Mouse (Mus musculus): Measurements from ENCODE around the gene C1qtnf5. TPM values are rescaled to one million over a fixed set of nuclear protein-coding genes. Genes with fewer than 3 reads are reported as not detected.
"Not testable (repeated sequence)": the region's sequence is repeated elsewhere in the genome, so short reads cannot be mapped to it uniquely, and the experiment has no call there.

Gene C1qtnf5
- polyA plus RNA-seq, 1 experiment from 2014 or later = 0.50 TPM

DNA sequence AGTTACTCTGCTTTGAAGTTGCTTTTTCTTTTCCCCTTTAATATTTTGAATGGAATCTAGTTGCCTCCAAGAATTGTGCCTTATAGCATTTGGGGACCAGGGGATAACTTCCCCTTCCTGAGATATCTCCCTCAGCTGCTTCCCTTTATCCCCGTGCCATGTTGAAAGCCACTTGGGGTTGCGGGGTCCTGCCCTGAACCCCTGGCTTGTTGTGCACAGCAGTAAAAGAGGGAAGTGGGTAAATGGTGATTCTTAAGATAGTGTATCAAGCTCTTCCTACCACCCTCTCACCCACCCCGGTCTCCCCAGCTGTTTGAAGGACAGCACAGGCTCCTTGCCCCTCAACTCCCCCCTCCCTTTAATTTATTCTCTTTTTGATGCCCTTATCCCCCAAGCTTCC, 12.3 kb upstream of the C1qtnf5 start:
- H3K4me1 ChIP-seq = peaks cover 38% of the 10 kb centered on the region
- H3K27me3 ChIP-seq (ENCODE audit: insufficient read depth, poor library complexity, severe bottlenecking) = no peaks in the 10 kb centered on the region
- no peaks in the 10 kb centered on the region for H3K9me3 ChIP-seq
- peaks cover 44% of the 10 kb centered on the region for H3K36me3 ChIP-seq
- 82% methylated on average over 3 of the region's 3 CpGs for WGBS
- DNase-seq (ENCODE audit: low spot score) = no peak
- no peak overlapping the region for H3K4me3 ChIP-seq
- no peak overlapping the region for H3K27ac ChIP-seq

DNA sequence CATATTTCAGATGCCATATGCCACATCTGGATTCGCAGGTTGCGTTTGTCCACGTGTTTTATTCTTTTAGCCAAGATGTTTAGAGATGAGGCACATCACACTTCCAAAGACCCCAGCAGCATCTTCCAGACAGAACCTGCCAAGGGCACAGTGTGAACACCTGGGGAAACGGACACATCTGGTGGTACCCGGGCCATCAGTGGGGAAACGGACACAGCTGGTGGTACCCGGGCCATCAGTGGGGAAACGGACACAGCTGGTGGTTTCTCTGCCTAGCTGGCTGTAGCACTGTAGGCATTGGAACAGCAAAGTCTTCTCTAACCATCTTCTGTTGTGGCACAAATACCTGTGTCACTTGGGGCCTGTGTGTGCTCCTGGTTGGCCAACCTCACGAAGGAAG, 11.3 kb upstream of the C1qtnf5 start:
- DNase-seq (ENCODE audit: low spot score) = no peak
- no peak overlapping the region for H3K4me3 ChIP-seq
- no peaks in the 10 kb centered on the region for H3K9me3 ChIP-seq
- 88% methylated on average over 9 of the region's 9 CpGs for WGBS
- H3K4me1 ChIP-seq = peaks cover 33% of the 10 kb centered on the region
- H3K27me3 ChIP-seq (ENCODE audit: insufficient read depth, poor library complexity, severe bottlenecking) = no peaks in the 10 kb centered on the region
- H3K36me3 ChIP-seq = peaks cover 34% of the 10 kb centered on the region
- peak overlapping the region; percentile 87; the same call in 1 of the 2 replicates for H3K27ac ChIP-seq

DNA sequence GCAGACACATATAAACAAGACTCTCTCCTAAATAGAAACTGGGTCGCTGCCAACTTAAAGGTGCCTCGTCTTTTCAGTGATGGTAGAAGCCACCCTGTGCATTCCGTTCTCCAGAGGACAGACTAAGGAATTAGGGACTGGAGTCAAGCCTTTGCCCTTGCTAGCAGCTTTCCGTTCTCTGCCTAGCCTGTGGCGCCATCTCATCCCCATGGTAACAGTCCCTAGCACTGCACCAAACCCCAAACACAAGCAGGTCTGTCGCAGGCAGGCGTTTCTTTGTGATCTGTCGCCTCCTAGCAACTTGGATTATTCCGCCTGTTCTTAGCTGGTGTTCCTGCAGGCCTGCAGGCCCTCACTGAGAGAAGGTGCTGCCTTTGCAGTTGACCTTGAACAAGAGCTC, 10.5 kb upstream of the C1qtnf5 start:
- no peaks in the 10 kb centered on the region for H3K9me3 ChIP-seq
- WGBS = 32% methylated on average over 9 of the region's 9 CpGs
- no peak overlapping the region for H3K4me3 ChIP-seq
- peaks cover 27% of the 10 kb centered on the region for H3K36me3 ChIP-seq
- peak; percentile 93 for DNase-seq (ENCODE audit: low spot score)
- no peaks in the 10 kb centered on the region for H3K27me3 ChIP-seq (ENCODE audit: insufficient read depth, poor library complexity, severe bottlenecking)
- H3K27ac ChIP-seq = peak overlapping the region; percentile 87
- H3K4me1 ChIP-seq = peaks cover 33% of the 10 kb centered on the region

DNA sequence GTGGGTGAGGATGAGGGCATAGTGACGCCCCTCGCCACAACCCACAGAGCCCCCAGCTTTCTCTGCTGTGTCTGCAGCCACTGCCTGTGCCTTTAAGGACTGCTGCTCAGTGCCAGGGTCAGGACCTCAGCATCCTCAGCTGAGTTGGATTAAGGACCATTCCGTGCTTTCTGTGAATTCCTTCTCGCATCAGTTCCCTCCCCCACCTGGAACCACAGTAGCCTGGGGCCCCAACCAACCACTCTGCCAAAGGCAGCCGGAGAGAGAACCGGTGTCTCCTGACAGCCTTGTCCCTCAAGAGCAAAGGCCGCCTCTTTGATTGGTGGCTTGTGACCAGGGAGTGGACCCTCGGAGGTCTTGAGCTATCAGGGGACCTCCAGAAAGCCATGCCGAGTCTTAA, 5.6 kb upstream of the C1qtnf5 start, which contains the start of gene Mfrp:
TSS of gene Mfrp (plus strand) at position 240 of the 400 bp plus-strand sequence.
- Histone ChIP-seq H3K4me3 (no peak within 1 kb of the TSS), H3K27me3 (ENCODE audit: insufficient read depth, poor library complexity, severe bottlenecking) (no peaks in the 10 kb centered on the region), H3K4me1 (peaks cover 24% of the 10 kb centered on the region), H3K27ac (no peak within 1 kb of the TSS), H3K36me3 (peaks cover 22% of the 10 kb centered on the region), H3K9me3 (no peaks in the 10 kb centered on the region)
- no peak for DNase-seq (ENCODE audit: low spot score)
- 74% methylated on average over 9 of the region's 9 CpGs for WGBS

DNA sequence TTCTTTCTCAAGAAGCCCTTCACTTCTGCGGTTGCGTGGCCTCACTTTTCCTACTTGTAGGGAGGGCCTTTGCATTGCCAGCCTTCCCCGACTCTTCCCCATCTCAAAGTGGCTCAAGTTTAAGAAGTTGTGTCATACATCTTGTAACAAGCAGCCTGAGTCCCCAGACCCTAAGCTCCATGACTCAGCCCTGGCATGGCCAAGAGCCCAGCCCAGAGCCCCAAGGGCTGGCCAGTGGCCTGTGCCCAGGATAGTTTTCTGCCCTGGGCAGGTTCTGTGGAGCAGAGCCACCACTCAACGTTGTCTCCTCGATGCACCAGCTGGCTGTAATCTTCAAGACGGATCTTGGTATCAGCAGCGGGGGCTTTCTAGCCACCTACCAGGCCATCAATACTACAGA, 2.2 kb upstream of the C1qtnf5 start:
- Histone ChIP-seq H3K27ac (no peak overlapping the region), H3K36me3 (peaks cover 35% of the 10 kb centered on the region), H3K27me3 (ENCODE audit: insufficient read depth, poor library complexity, severe bottlenecking) (no peaks in the 10 kb centered on the region), H3K4me1 (peaks cover 47% of the 10 kb centered on the region), H3K4me3 (no peak overlapping the region), H3K9me3 (no peaks in the 10 kb centered on the region)
- whole genome bisulfite sequencing = 87% methylated on average over 7 of the region's 7 CpGs
- DNase-seq (ENCODE audit: low spot score) = no peak

DNA sequence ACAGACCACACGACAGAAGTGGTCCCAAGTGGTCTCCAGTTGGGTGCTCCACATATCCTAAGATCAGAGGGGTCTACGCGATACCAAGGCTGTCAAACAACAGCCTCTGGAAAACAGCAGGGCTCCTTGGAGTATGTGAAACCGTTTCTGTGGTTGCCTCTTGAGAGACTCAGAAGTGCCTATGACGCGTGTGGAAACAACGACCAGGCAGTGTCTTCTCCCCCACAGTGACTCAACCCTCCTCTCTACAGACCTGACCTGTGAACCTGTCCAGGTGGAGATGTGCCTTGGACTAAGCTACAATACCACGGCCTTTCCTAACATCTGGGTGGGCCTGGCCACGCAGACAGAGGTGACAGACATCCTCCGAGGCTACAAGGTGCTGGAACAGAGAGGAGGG, 1.3 kb upstream of the C1qtnf5 start:
- no peaks in the 10 kb centered on the region for H3K9me3 ChIP-seq
- peaks cover 54% of the 10 kb centered on the region for H3K4me1 ChIP-seq
- no peaks in the 10 kb centered on the region for H3K27me3 ChIP-seq (ENCODE audit: insufficient read depth, poor library complexity, severe bottlenecking)
- 80% methylated on average over 10 of the region's 10 CpGs for whole genome bisulfite sequencing
- H3K36me3 ChIP-seq = peaks cover 37% of the 10 kb centered on the region
- no peak overlapping the region for H3K27ac ChIP-seq
- no peak overlapping the region for H3K4me3 ChIP-seq
- no peak for DNase-seq (ENCODE audit: low spot score)

DNA sequence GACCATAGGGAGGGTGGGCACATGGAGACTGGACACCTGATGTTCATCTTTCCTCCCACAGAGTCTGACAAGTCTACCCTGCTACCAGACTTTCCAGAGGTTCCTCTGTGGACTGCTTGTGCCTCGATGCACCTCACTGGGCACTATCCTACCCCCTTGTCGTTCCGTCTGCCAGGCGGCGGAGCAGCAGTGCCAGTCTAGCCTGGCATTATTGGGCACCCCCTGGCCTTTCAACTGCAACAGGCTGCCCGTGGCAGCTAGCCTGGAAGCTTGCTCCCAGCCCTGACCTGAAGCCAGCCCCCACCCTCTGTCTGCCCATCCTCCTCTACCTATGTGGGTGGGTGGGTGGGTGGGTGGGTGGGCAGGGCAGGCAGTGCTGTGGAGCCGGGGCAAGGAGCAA, 863 bp upstream of the C1qtnf5 start:
- no peak for DNase-seq (ENCODE audit: low spot score)
- WGBS = 95% methylated on average over 7 of the region's 7 CpGs
- H3K4me1 ChIP-seq = peaks cover 54% of the 10 kb centered on the region
- peaks cover 37% of the 10 kb centered on the region for H3K36me3 ChIP-seq
- H3K27me3 ChIP-seq (ENCODE audit: insufficient read depth, poor library complexity, severe bottlenecking) = no peaks in the 10 kb centered on the region
- no peak overlapping the region for H3K4me3 ChIP-seq
- H3K9me3 ChIP-seq = no peaks in the 10 kb centered on the region
- H3K27ac ChIP-seq = no peak overlapping the region

DNA sequence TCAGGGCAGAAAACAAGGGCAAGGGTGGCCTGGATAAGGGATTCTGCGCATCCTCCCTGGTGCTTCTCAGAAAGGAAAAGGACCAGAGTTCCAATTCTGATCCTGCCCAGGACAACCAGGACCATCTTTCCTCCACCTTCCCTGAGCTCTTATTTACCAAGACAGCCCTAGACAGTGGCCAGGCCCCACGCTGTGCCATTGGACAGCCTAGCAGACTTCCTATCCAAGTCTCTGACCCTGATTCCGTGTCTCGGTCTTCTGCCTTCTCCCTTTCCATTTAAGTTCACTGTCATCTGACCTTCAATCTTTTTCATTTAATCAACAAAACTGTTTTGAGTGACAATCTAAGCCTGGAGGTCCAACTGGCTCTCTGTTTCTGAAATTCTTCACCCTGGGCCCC, 449 bp upstream of the C1qtnf5 start:
- Histone ChIP-seq H3K9me3 (no peaks in the 10 kb centered on the region), H3K27ac (0 out of 2 replicates have a peak overlapping the region, but pooled peaks have one; percentile 67), H3K27me3 (ENCODE audit: insufficient read depth, poor library complexity, severe bottlenecking) (no peaks in the 10 kb centered on the region), H3K36me3 (peaks cover 37% of the 10 kb centered on the region), H3K4me3 (no peak overlapping the region), H3K4me1 (peaks cover 56% of the 10 kb centered on the region)
- no peak for DNase-seq (ENCODE audit: low spot score)
- WGBS = 82% methylated on average over 4 of the region's 4 CpGs

DNA sequence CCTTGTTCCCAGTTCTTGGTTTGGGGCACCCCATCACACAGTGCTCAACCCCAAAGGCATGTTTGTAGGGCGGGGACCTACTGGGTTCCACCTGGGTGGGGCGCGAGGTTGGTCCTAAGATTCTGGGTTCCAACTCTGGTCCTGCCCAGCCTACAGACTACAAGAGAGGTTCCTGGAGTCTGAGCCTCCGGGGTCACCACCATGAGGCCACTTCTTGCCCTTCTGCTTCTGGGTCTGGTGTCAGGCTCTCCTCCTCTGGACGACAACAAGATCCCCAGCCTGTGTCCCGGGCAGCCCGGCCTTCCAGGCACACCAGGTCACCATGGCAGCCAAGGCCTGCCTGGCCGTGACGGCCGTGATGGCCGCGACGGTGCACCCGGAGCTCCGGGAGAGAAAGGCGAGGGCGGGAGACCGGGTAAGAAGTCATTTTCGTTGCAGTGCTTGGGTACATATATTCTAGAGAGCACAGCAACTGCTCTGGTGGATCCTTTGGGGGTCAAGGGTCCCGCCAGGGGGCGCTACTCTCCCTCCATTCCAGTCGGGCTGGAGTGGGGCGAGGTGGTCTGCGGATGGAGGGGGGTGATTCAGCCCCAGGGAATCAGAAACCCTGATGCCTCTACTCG, 623 bp downstream of the C1qtnf5 start:
- no peaks in the 10 kb centered on the region for H3K9me3 ChIP-seq
- 32% methylated on average over 25 of the region's 25 CpGs for WGBS
- no peak for DNase-seq (ENCODE audit: low spot score)
- no peaks in the 10 kb centered on the region for H3K27me3 ChIP-seq (ENCODE audit: insufficient read depth, poor library complexity, severe bottlenecking)
- peak overlapping the region; percentile 67 for H3K27ac ChIP-seq
- H3K36me3 ChIP-seq = peaks cover 37% of the 10 kb centered on the region
- H3K4me3 ChIP-seq = peak overlapping the region; percentile 35; the same call in 1 of the 2 replicates
- H3K4me1 ChIP-seq = peaks cover 54% of the 10 kb centered on the region

DNA sequence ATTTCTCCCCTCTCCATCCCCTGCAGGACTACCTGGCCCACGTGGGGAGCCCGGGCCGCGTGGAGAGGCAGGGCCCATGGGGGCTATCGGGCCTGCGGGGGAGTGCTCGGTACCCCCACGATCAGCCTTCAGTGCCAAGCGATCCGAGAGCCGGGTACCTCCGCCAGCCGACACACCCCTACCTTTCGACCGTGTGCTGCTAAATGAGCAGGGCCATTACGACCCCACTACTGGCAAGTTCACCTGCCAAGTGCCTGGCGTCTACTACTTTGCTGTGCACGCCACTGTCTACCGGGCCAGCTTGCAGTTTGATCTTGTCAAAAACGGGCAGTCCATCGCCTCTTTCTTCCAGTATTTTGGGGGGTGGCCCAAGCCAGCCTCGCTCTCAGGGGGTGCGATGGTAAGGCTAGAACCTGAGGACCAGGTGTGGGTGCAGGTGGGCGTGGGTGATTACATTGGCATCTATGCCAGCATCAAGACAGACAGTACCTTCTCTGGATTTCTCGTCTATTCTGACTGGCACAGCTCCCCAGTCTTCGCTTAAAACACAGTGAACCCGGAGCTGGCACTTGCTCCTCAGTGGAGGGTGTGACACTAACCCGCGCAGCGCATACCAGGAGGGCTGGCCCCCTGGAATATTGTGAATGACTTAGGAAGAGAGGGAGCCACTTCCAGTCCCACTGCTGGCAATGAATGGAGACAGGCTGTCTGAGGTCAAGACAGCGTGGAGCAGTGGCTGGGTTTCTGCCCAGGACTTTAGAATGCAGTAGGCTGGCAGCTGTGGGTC, 1.4 kb downstream of the C1qtnf5 start:
- H3K36me3 ChIP-seq = peaks cover 37% of the 10 kb centered on the region
- peak overlapping the region; percentile 35; the same call in 1 of the 2 replicates for H3K4me3 ChIP-seq
- WGBS = 79% methylated on average over 31 of the region's 31 CpGs
- peaks cover 54% of the 10 kb centered on the region for H3K4me1 ChIP-seq
- DNase-seq (ENCODE audit: low spot score) = no peak
- no peaks in the 10 kb centered on the region for H3K27me3 ChIP-seq (ENCODE audit: insufficient read depth, poor library complexity, severe bottlenecking)
- no peaks in the 10 kb centered on the region for H3K9me3 ChIP-seq
- peak overlapping the region; percentile 67; the same call in 1 of the 2 replicates for H3K27ac ChIP-seq

DNA sequence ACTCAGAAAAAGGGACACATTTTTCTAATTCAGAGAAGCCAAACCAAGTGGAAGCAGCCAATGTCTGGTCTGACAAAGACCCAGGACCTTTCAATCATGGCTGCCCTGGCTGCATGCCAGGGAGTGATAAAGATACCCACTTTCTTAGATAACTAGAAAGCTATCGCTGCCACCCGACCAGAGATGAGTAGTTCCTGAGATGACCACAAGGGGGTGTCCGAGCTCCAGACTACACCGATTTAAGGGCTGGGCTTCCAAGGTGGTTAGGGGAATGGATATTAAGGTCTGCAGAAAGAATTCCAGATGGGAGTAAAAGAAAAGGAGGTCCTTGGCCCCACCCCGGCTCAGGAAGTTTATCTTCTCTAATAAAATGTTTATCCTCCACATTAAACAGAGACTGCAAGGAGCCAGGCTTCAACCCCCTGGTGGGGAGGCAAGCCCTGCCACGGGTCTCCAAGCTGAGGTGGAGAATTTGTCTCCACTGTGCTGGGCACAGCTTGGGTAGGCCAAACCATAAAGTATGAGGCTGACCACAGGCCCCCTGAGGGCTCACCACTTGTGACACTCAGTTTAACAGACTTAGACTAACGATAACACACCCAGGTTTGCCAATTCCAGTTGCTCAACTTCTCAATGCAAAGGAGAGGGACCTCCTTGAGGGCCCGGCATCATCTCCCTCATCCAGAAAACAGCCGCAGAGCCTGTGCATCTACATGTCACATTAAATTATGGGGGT, 2.5 kb downstream of the C1qtnf5 start:
- 28% methylated on average over 9 of the region's 9 CpGs for WGBS
- DNase-seq (ENCODE audit: low spot score) = peak; percentile 88
- Histone ChIP-seq H3K4me1 (peaks cover 54% of the 10 kb centered on the region), H3K27me3 (ENCODE audit: insufficient read depth, poor library complexity, severe bottlenecking) (no peaks in the 10 kb centered on the region), H3K36me3 (peaks cover 35% of the 10 kb centered on the region), H3K4me3 (peak overlapping the region; percentile 33), H3K27ac (peak overlapping the region; percentile 38; the same call in 1 of the 2 replicates), H3K9me3 (no peaks in the 10 kb centered on the region)

DNA sequence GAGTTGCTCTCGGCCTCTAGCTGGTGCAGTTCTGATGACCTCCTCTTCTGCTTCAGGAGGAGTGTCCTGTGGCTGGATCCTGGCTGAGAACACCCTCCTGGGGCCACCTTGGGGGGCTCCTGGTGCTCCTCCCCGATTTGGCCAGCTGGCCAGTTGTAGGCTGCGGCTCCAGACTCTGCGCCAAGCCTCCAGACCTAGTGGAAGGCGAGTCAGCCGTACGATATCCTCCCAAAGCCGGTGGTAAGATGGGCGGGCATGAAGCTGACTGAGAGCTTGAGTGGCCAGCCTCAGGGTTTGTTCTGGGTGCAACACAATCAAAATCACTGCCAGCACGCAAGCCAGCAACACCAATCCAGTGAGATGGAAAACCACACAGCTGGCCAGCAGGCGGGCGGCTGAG, 4.9 kb downstream of the C1qtnf5 start:
- H3K36me3 ChIP-seq = peaks cover 14% of the 10 kb centered on the region
- WGBS = 59% methylated on average over 9 of the region's 12 CpGs
- peak overlapping the region; percentile 87; the same call in 1 of the 2 replicates for H3K4me3 ChIP-seq
- H3K9me3 ChIP-seq; DNase-seq (ENCODE audit: low spot score); H3K27ac ChIP-seq; H3K27me3 ChIP-seq (ENCODE audit: insufficient read depth, poor library complexity, severe bottlenecking): not testable (repeated sequence)
- H3K4me1 ChIP-seq = peaks cover 49% of the 10 kb centered on the region

Data from heart, embryonic 10.5 days (tissue).